ENCODE assay signal across 11 mouse cellular contexts in genomic region chr10:92161501-92161900, GRCm38 (mm10).
DNase-seq lines count a peak whose midpoint lies in the region; ATAC-seq and TF ChIP-seq lines count a peak whose summit lies in the region.
"Had no signal": no experiment of that assay in that cellular context is flagged by ENCODE, and none has a peak within 500 bp of the region (broad histone marks: within the 10 kb centered on the region; RNA-seq: fewer than 3 reads in every experiment).

No protein-coding gene starts in this region.

- TF ChIP-seq POLR2A in kidney, adult 2 months (IDR thresholded peaks at IDR 0.05; ENCODE audit: low read depth, low read length): no peak

- H3K9ac ChIP-seq in kidney, embryonic 16.5 days (replicated peaks; ENCODE audit: low read length): no peak overlapping the region
- peak overlapping the region; percentile 66 for H3K9ac ChIP-seq in forebrain, embryonic 14.5 days (ENCODE audit: low read length)

- WGBS in kidney, embryonic 16.5 days: 11% methylated on average over 9 of the region's 9 CpGs
- 36% methylated on average over 9 of the region's 9 CpGs for WGBS in kidney, adult 2 months
- 3% methylated on average over 9 of the region's 9 CpGs for WGBS in forebrain, embryonic 14.5 days
- WGBS in midbrain, embryonic 10.5 days: 3% methylated on average over 9 of the region's 9 CpGs

- peak overlapping the region; percentile 43 for H3K4me2 ChIP-seq in kidney, embryonic 16.5 days (replicated peaks; ENCODE audit: low read depth, low read length)
- H3K4me2 ChIP-seq in forebrain, embryonic 14.5 days (ENCODE audit: low read length): peak overlapping the region; percentile 46

- H3K4me3 ChIP-seq in kidney, embryonic 16.5 days (ENCODE audit: low read length): 0 out of 2 replicates have a peak overlapping the region, but pooled peaks have one; percentile 1
- H3K4me3 ChIP-seq in kidney, adult 2 months (ENCODE audit: insufficient read depth, low read depth, low read length): no peak overlapping the region
- H3K4me3 ChIP-seq in forebrain, embryonic 14.5 days (ENCODE audit: low read depth, low read length): peak overlapping the region; percentile 33
- H3K4me3 ChIP-seq in midbrain, embryonic 10.5 days: peak overlapping the region; percentile 65

- ATAC-seq in kidney, embryonic 16.5 days (ENCODE audit: low FRiP score, low TSS enrichment): no peak
- ATAC-seq in forebrain, embryonic 14.5 days: no peak
- ATAC-seq: activated CD4-positive, CD25-positive, alpha-beta regulatory T cell, adult 4 months; lung, postnatal 0 days had no signal

- no peak for TF ChIP-seq CTCF in kidney, adult 2 months (conservative IDR thresholded peaks at IDR 0.05; ENCODE audit: insufficient read depth, insufficient read length, low read depth, low read length)

- no peak for DNase-seq in kidney, adult 2 months
- DNase-seq in forebrain, embryonic 14.5 days (ENCODE audit: low spot score): peak; percentile 69
- DNase-seq in midbrain, embryonic 10.5 days (ENCODE audit: low spot score): peak; percentile 40
- DNase-seq in retina, postnatal 1 day: peak; percentile 72
- DNase-seq in urinary bladder, postnatal 25 days (ENCODE audit: low spot score): no peak
- no peak for DNase-seq in adrenal gland, adult 2 months
- DNase-seq in adrenal gland, adult (ENCODE audit: inconsistent age in 2 of 2, low spot score in 1 of 2): no peak
- DNase-seq: cerebellum, adult 9-11 months had no signal

- H3K4me1 ChIP-seq in kidney, embryonic 16.5 days (ENCODE audit: insufficient read depth, low read length): 0 out of 2 replicates have a peak, but pooled peaks cover 8% of the 10 kb centered on the region
- H3K4me1 ChIP-seq in kidney, adult 2 months (ENCODE audit: control insufficient read depth, insufficient read depth, low read length): no peaks in the 10 kb centered on the region; the same call in 1 of the 2 replicates
- H3K4me1 ChIP-seq in forebrain, embryonic 14.5 days (ENCODE audit: control insufficient read depth, insufficient read depth, low read length): peaks cover 2% of the 10 kb centered on the region; the same call in 1 of the 2 replicates
- peaks cover 64% of the 10 kb centered on the region for H3K4me1 ChIP-seq in midbrain, embryonic 10.5 days

- no peaks in the 10 kb centered on the region for H3K36me3 ChIP-seq in kidney, embryonic 16.5 days (ENCODE audit: insufficient read depth, low read length)
- H3K36me3 ChIP-seq in kidney, adult 2 months (ENCODE audit: control insufficient read depth, insufficient read depth, low read length): no peaks in the 10 kb centered on the region
- 0 out of 2 replicates have a peak, but pooled peaks cover 2% of the 10 kb centered on the region for H3K36me3 ChIP-seq in forebrain, embryonic 14.5 days (ENCODE audit: control insufficient read depth, insufficient read depth, low read length)
- H3K36me3 ChIP-seq in midbrain, embryonic 10.5 days: peaks cover 12% of the 10 kb centered on the region

- no peaks in the 10 kb centered on the region for H3K27me3 ChIP-seq in kidney, embryonic 16.5 days (ENCODE audit: insufficient read depth, low read length)
- peaks cover 5% of the 10 kb centered on the region; the same call in 1 of the 2 replicates for H3K27me3 ChIP-seq in kidney, adult 2 months (replicated peaks; ENCODE audit: control insufficient read depth, insufficient read depth, low read length)
- H3K27me3 ChIP-seq in forebrain, embryonic 14.5 days (replicated peaks; ENCODE audit: control insufficient read depth, insufficient read depth, low read length): no peaks in the 10 kb centered on the region
- peaks cover 33% of the 10 kb centered on the region for H3K27me3 ChIP-seq in midbrain, embryonic 10.5 days (ENCODE audit: low read depth, poor library complexity, severe bottlenecking)

- no peak overlapping the region for H3K27ac ChIP-seq in kidney, embryonic 16.5 days (ENCODE audit: low read length)
- no peak overlapping the region for H3K27ac ChIP-seq in kidney, adult 2 months (ENCODE audit: insufficient read depth, low read depth, low read length)
- peak overlapping the region; percentile 56; the same call in 1 of the 2 replicates for H3K27ac ChIP-seq in forebrain, embryonic 14.5 days (ENCODE audit: low read depth, low read length)
- peak overlapping the region; percentile 84 for H3K27ac ChIP-seq in midbrain, embryonic 10.5 days (replicated peaks)

- H3K9me3 ChIP-seq in kidney, embryonic 16.5 days (ENCODE audit: low read length): no peaks in the 10 kb centered on the region
- H3K9me3 ChIP-seq in forebrain, embryonic 14.5 days (replicated peaks; ENCODE audit: control insufficient read depth, low read length): no peaks in the 10 kb centered on the region
- H3K9me3 ChIP-seq in midbrain, embryonic 10.5 days (replicated peaks): no peaks in the 10 kb centered on the region

Comparison
In these comparisons a context has a peak if more than half of its experiments do, and no peak if none do; other contexts are left out.
1. H3K27ac ChIP-seq: peak in forebrain, embryonic 14.5 days (single experiment) and midbrain, embryonic 10.5 days (single experiment); none in kidney, embryonic 16.5 days (single experiment) and kidney, adult 2 months (single experiment).
2. DNase-seq: peak in forebrain, embryonic 14.5 days (single experiment), midbrain, embryonic 10.5 days (single experiment) and retina, postnatal 1 day (single experiment); none in kidney, adult 2 months (single experiment), urinary bladder, postnatal 25 days (single experiment), adrenal gland, adult 2 months (single experiment) and adrenal gland, adult (0 of 2).